Mouse (Mus musculus) B cell, adult 2 months (primary cell): ENCODE data around the gene Hoxa6.

Source experiments
- DNase-seq, 2 experiments: peaks; one replicate each; pipeline ENCODE4 v3.0.0; 2022

The Hoxa6 gene

DNA sequence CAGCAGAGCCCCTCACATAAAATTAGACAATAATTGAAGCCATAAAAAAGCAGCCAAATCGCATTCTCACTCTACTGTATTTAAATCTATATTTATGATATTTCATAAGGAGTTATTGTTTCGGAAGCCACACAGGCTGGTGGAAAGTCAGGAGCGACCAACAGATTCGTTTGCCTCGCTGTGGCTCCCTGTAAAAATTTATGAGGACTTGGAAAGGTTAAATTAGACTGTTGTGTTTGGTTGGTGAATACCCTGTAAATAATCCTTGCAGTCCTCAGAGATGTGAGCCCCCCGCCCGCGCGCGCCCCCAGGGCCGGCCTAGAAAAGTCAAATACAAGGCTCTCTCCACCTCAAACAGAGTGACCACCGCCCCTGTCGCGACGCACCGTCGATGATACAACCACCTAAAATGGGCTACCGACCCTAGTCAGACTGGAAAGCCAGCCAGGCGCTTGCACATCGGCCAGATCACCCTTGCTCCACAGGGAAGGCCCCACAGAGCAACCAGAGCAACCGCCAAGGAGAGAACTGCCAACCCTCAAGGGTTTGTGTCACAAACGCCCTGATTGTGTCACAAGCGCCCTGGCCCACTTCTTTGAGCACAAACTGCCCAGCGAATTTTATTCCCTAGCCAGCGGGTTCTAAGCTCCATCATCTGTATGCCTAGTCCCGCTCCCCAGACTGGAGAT, 18.2 kb upstream of the Hoxa6 start:
- DNase-seq, result peak; percentile 6 to 25

DNA sequence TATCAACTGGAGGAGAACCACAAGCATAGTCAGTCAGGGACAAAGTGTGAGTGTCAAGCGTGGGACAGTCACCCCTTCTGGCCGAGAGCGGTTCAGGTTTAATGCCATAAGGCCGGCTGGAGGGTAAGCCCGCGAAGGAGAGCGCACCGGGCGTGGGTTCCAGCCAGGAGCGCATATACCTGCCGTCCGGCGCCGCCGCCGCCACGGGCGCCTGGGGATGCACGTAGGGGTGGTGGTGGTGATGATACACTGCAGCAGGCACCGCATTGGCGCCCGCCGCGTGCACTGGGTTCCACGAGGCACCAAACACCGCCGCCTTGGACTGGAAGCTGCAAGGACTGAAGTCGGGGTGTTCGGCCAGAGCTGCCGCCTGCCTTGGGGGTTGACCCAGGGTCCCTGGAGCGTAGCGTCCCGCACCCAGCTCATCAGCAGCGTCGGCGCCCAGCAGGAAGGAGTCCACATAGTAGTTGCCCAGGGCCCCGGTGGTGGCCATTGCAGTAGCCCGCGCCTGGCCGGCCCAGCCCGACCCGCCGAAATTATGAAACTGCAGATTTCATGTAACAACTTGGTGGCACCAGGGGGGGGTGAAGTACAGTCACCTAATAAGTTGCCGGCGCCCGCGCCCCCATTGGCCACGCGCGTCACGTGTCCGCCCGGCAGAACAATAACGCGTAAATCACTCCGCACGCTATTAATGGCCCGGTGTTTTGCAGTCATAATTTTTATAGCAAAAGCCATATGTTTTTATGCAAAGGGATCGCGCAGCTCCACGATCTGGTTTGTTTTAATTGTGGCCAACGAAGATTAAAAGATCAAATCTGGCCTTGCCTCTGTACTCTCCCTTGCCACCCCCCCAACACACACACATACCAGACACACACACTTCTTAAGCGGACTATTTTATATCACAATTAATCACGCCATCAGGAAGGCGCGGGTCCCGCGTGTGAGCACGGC, 17.4 kb upstream of the Hoxa6 start:
- peak; percentile 49 to 59 for DNase-seq

DNA sequence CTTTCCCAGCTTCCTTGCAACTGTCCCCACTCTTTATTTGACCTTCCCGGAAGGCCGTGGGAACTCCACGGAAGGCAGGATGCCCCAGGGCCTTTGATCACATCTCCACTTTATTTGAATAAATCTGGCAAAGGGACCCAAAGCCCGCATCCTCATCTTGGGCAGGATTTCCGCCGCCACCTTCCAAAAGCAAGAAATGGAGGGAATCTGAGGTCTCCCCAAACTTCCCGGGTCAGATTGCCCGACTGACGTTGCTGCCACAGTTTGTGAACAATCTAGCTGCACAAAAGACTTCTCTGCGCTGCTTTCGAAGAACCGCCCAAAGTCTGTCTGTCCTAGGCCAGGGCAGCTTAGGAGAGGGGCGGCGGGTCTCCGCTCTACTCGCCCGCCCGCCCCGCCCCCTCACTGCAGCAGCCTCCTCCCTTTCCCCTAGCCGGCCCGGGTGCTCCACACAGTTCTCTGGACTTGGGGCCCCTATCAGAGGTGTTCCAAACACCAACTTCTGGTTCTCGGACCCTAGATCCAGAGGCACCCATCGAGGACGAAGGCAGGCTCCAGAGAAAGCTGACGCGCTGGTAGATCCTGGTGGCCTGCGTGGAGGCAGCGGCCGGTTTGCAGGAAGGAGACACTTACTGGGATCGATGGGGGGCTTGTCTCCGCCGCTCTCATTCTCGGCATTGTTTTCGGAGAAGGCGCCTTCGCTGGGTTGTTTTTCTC, 16.5 kb upstream of the Hoxa6 start:
- DNase-seq, result no peak

DNA sequence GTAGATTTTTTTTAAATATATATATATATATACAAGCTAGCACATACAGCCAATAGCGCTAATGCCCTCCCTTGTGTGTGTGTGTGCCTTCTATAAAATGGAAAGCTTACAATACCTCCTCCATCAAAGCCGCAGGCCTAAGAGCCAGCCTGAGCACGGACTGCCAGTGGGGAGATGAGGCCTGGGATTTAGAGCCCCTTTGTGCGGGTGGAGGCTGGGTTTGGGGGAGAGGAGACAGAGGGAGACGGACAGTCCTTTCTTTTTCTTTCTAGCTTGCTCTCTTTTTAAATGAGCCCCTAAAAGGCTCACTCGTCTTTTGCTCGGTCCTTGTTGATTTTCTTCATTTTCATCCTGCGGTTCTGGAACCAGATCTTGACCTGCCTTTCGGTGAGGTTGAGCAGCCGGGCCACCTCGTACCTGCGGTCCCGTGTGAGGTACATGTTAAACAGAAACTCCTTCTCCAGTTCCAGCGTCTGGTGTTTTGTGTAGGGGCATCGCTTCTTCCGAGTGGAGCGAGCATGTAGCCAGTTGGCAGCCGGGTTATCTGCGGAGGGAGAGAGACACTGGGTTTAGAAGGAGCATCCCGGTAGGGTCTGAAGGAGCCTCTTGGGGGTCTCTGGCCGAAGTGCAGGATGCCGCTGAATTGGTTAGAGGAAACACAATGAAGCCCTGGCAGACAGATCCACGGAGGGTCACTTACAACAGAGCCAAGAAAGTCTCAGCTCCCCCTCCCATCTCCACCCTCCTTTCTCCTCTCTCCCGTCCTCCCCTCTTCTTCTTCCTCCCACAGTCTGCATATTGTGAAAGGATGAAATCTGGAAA, 15.6 kb upstream of the Hoxa6 start:
- peak; percentile 18 to 31 for DNase-seq

- no peak for DNase-seq
These were observed 14.2 kb upstream of the Hoxa6 start for GRCm38 (mm10) chr6:52222729-52223128.

DNA sequence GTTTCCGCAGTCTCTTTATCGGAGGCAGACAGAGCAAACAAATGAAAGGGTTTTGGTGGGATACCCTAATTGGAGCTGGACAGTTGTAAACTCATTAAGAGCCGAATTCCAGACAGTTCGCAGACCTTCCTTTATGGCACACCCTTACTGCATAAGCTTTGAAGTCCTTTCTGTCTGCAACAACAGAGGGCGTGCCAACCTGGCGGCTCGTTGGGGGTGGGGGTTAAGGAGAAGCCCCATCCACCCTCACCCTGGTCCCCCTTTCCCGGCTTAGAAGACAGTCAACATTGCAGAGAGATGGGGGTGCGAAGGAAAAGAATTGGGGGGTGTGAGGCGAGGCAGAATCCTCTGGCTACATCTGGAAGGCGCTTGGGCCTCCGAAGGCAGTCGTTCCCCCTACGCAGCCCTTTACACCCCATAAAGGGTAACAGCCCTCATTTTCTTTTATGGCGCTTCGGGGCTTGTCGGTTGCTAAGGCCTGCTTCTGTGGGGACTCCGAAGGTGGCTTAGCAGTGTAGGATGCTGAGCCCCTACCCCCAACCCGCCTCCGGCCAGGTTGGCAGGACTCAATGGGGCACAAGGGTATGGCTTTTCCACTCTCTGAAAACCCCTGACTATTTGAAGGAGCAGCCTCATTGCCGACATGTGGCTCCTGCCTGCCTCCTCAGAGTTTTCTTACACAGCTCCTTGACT, 13.6 kb upstream of the Hoxa6 start:
- peak; percentile 19 to 29 for DNase-seq

- peak; percentile 86 to 88 for DNase-seq
These were observed 12.9 kb upstream of the Hoxa6 start, which contains the start of gene Hoxa7 for GRCm38 (mm10) chr6:52221337-52221992. Gene Hoxa7, minus strand, starts transcription at chr6:52221854.

DNA sequence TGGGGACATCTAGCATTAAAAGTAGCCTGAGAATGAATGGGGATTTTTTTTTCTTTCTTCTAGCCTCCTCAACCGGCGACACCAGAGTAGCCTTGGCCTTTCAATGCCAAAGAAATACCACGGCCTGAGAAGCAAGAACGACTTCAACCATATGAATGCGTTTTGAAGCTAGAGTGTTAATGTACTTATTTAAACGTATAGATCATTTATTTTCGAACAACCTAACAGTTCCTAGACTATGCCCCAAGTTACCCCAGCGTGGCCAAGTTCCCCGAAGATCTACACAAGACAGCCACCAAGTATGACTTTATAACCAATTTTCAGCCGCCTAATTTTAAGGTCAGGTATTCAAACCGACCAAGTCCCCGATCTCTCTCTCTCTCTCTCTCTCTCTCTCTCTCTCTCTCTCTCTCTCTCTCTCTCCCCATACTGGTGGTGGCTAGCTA, 12.4 kb upstream of the Hoxa6 start:
- DNase-seq, result peak; percentile 28 to 36

GRCm38 (mm10) chr6:52220003-52220864, 11.7 kb upstream of the Hoxa6 start:
- DNase-seq, result peak; percentile 26 to 48

- peak; percentile 5 to 12 for DNase-seq
These were observed 10.9 kb upstream of the Hoxa6 start for GRCm38 (mm10) chr6:52219234-52219942.

DNA sequence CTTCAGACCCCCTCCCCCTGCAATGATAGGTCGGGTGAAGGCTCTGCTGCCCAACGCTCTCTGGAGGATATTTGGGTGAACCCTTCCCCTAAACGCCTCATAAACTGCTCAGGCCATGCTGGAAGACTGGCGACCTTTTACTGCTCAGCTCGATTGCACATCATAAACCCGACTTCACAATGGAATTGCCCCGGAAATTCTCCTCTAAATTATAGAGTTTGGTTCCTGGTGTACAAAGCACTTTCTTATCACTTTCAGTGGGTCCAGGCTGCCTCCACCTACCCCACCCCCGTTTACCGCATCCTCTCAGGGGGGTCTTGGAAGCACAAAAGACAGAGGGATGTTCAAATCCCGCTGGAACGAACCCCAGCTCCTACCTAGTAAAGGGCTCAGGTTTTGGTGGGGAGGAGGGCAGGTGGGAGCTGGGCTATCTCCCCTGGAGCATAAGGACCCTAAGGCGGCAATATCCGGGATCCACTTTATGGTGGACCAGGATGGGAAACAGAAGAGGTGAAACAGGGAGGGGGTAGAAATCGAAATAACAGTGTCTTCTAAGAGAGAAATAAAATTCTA, 10.2 kb upstream of the Hoxa6 start:
- peak in 1 of 2 experiments; percentile 4 for DNase-seq

GRCm38 (mm10) chr6:52217895-52218642, 9.5 kb upstream of the Hoxa6 start:
- peak; percentile 24 to 48 for DNase-seq

- peak; percentile 66 to 73 for DNase-seq
These were observed 8.9 kb upstream of the Hoxa6 start for GRCm38 (mm10) chr6:52217459-52217768.

GRCm38 (mm10) chr6:52216691-52217458, 8.4 kb upstream of the Hoxa6 start:
- DNase-seq, result peak; percentile 48

DNA sequence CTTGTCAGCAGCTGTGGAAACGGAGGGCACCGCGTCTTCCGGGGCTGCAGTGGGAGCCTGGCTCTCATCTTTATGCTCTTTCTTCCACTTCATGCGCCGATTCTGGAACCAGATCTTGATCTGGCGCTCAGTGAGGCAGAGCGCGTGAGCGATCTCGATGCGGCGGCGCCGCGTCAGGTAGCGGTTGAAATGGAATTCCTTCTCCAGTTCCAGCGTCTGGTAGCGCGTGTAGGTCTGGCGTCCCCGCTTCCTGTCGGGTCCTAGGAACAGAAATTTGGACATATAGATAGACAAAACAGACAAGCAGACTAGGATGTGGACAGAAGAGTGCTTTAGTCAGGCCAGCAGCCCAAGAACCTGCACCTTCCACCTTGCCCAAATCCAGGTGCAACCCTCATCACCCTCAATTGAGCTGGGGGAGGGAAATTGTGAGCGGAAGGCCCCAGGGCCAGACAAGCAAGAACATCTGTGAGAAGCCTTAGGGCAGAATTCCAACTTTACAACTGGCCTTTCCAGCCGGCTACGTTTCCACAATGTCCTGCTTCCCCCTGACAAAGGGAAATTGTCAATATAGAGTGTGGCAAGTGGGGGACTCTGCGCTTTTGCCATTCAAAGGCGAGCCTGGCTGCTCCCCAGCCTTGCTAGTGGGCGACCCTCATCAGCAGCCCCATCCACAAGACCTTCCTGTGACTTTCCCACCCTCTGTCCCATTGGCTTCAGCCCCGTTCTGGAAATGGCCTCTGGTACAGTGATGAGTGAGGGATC, 7.4 kb upstream of the Hoxa6 start:
- peak in 1 of 2 experiments; percentile 27 for DNase-seq

- DNase-seq, result peak in 1 of 2 experiments; percentile 24
These were observed 6.5 kb upstream of the Hoxa6 start for GRCm38 (mm10) chr6:52215070-52215469.

DNA sequence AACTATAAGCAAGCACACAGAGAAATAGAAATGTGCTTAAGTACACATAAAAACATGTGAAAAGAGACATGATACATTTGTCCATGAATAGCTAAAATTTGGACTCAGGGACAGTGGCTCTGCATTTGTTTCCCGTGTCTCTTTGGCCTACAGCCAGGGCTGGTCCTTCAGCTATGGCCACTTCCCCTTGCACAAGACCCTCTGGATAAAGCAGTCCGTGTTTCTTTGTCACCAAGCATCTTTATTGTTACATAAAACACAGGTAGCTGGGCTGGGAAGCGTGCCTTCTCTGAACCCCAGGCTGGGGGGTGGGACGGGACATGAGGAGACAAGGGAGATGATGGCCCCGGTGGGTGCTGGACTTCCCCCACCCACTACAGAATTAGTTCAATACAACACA, 5.7 kb upstream of the Hoxa6 start:
- DNase-seq, result no peak
